ENCODE assay signal across 8 mouse cellular contexts in the genomic region with DNA sequence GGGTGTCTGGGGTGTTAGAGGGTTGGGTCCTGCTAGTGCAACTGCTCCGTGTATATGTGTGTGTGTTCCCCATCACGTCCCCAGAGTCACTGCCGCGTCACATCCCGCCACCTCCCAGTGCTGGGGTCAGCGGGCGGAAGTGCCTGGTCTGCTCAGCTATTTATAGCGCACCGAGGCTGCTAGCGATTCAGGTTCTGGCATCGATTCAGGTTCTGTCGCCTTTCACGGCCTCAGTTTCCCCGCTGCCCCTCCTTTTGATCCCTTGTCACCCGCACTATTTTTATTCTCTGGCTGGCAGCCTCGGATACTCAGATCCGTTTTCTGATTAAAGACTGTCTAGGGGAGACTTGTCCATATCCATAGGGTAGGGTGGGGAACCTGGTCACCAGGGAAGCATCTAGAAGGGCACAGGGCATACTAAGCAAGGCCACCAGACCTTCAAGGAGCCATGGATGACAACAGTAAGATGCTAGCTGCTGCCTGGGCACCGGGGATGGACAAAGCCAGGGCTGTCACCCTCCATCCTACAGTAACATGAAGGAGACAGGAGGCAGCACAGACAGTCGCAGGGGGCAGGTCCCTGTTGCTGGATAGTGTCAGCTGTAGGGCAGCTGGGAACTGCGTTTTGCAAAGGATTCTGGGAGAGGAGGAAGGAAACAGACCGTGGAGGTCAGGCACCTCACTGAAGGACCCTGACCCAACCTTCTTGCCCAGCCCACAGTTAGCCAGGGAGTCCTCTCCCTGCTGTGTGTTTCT. TPM values are rescaled to one million over a fixed set of nuclear protein-coding genes. Genes with fewer than 3 reads are reported as not detected.
A peak's percentile ranks its signal among the peaks of the same experiment; 100 is the strongest.
DNase-seq lines count a peak whose midpoint lies in the region; ATAC-seq and TF ChIP-seq lines count a peak whose summit lies in the region.

No protein-coding gene starts in this region.

- no peak overlapping the region for H3K9ac ChIP-seq in lung, embryonic 14.5 days
- H3K9ac ChIP-seq in midbrain, embryonic 14.5 days (replicated peaks; ENCODE audit: low read length), result peak overlapping the region; percentile 55; the same call in 1 of the 2 replicates

- H3K27me3 ChIP-seq in lung, embryonic 14.5 days (ENCODE audit: insufficient read depth, low read length), result 0 out of 2 replicates have a peak, but pooled peaks cover 16% of the 10 kb centered on the region
- peaks cover 4% of the 10 kb centered on the region; the same call in 1 of the 2 replicates for H3K27me3 ChIP-seq in midbrain, embryonic 14.5 days (ENCODE audit: control insufficient read depth, insufficient read depth, low read length)

- H3K4me2 ChIP-seq in lung, embryonic 14.5 days, result peak overlapping the region; percentile 42
- peak overlapping the region; percentile 43 for H3K4me2 ChIP-seq in midbrain, embryonic 14.5 days (ENCODE audit: low read length)

- no peak overlapping the region for H3K4me3 ChIP-seq in lung, embryonic 14.5 days (ENCODE audit: low read depth, low read length)
- no peak overlapping the region for H3K4me3 ChIP-seq in midbrain, embryonic 14.5 days (replicated peaks; ENCODE audit: low read depth, low read length)

- WGBS in lung, embryonic 14.5 days, result 1% methylated on average over 21 of the region's 21 CpGs
- WGBS in midbrain, embryonic 14.5 days, result 5% methylated on average over 21 of the region's 21 CpGs

- peak; percentile 69 for DNase-seq in lung, embryonic 14.5 days
- DNase-seq in lung, postnatal 25 days (ENCODE audit: low spot score), result no peak
- peak; percentile 38 for DNase-seq in R1 (ENCODE audit: low read depth, low spot score)
- peak; percentile 77 for DNase-seq in kidney, postnatal 10 days
- DNase-seq in midbrain, embryonic 14.5 days, result peak; percentile 49
- no peak for DNase-seq in layer of hippocampus, postnatal 10 days (ENCODE audit: low spot score in 2 of 2)

- no peaks in the 10 kb centered on the region for H3K36me3 ChIP-seq in lung, embryonic 14.5 days (ENCODE audit: insufficient read depth)
- peaks cover 9% of the 10 kb centered on the region for H3K36me3 ChIP-seq in midbrain, embryonic 14.5 days (ENCODE audit: control insufficient read depth, insufficient read depth, low read length)

- TF ChIP-seq CTCF in lung, embryonic 14.5 days (IDR thresholded peaks at IDR 0.05; ENCODE audit: low read depth), result no peak

- no peaks in the 10 kb centered on the region for H3K9me3 ChIP-seq in lung, embryonic 14.5 days (ENCODE audit: low read depth, low read length)
- H3K9me3 ChIP-seq in midbrain, embryonic 14.5 days (ENCODE audit: control insufficient read depth, low read length), result no peaks in the 10 kb centered on the region

- no peak overlapping the region for H3K27ac ChIP-seq in lung, embryonic 14.5 days (ENCODE audit: low read depth)
- H3K27ac ChIP-seq in midbrain, embryonic 14.5 days (replicated peaks; ENCODE audit: low read depth, low read length), result 0 out of 2 replicates have a peak overlapping the region, but pooled peaks have one; percentile 41

- ATAC-seq in lung, embryonic 14.5 days (ENCODE audit: insufficient read depth), result no peak
- ATAC-seq in granulocyte monocyte progenitor cell, adult 5-6 weeks (replicated peaks; ENCODE audit: poor library complexity, severe bottlenecking), result peak; percentile 63
- no peak for ATAC-seq in midbrain, embryonic 14.5 days (ENCODE audit: low FRiP score, low TSS enrichment)
- no peak for ATAC-seq in megakaryocyte-erythroid progenitor cell, adult 5-6 weeks (replicated peaks; ENCODE audit: low FRiP score, low TSS enrichment, poor library complexity, severe bottlenecking)

- H3K4me1 ChIP-seq in lung, embryonic 14.5 days (ENCODE audit: insufficient read depth), result peaks cover 3% of the 10 kb centered on the region; the same call in 1 of the 2 replicates
- H3K4me1 ChIP-seq in midbrain, embryonic 14.5 days (ENCODE audit: control insufficient read depth, insufficient read depth, low read length), result peaks cover 44% of the 10 kb centered on the region

RNA-seq across cellular contexts. Expression of a gene that starts 3.2 kb away (rescaled TPM):
- polyA plus RNA-seq in lung, embryonic 14.5 days (2014; fragmentation: Nextera tagmentation; extraction: Ambion mirVana), result 0.46 and 0.64 TPM in 2 replicates
- total RNA-seq in granulocyte monocyte progenitor cell, adult 5-6 weeks (2014; fragmentation: Nextera tagmentation), result 0.60 TPM in 1 of 2 replicates, not detected in the other
- 0.04 and 1.8 TPM in 2 replicates for total RNA-seq in granulocyte monocyte progenitor cell, adult 5-6 weeks (2017)
- 17.4 and 18.9 TPM in 2 replicates for polyA plus RNA-seq in midbrain, embryonic 14.5 days (2014; fragmentation: Nextera tagmentation; extraction: Ambion mirVana)
- total RNA-seq in megakaryocyte-erythroid progenitor cell, adult 5-6 weeks (2014; fragmentation: Nextera tagmentation), result 0.26 and 0.64 TPM in 2 replicates
- 0.27 TPM in 1 of 2 replicates, not detected in the other for total RNA-seq in megakaryocyte-erythroid progenitor cell, adult 5-6 weeks (2017)
- total RNA-seq in layer of hippocampus, postnatal 10 days (2021), result 100 to 1,000 TPM; 242 to 246 TPM

RNA-seq across cellular contexts. Expression of a gene that starts 7.7 kb away (rescaled TPM):
- 7.2 and 7.8 TPM in 2 replicates for polyA plus RNA-seq in lung, embryonic 14.5 days (2014; fragmentation: Nextera tagmentation; extraction: Ambion mirVana)
- total RNA-seq in granulocyte monocyte progenitor cell, adult 5-6 weeks (2014; fragmentation: Nextera tagmentation), result 10.9 and 17.5 TPM in 2 replicates
- total RNA-seq in granulocyte monocyte progenitor cell, adult 5-6 weeks (2017), result 7.2 and 8.1 TPM in 2 replicates
- 2.5 and 3.6 TPM in 2 replicates for polyA plus RNA-seq in midbrain, embryonic 14.5 days (2014; fragmentation: Nextera tagmentation; extraction: Ambion mirVana)
- 5.2 and 10.4 TPM in 2 replicates for total RNA-seq in megakaryocyte-erythroid progenitor cell, adult 5-6 weeks (2014; fragmentation: Nextera tagmentation)
- total RNA-seq in megakaryocyte-erythroid progenitor cell, adult 5-6 weeks (2017), result 1.8 and 4.5 TPM in 2 replicates
- 1 to 10 TPM; 7.7 to 7.8 TPM for total RNA-seq in layer of hippocampus, postnatal 10 days (2021)

RNA-seq across cellular contexts. Expression of a gene that starts 20.6 kb away (rescaled TPM):
- polyA plus RNA-seq in lung, embryonic 14.5 days (2014; fragmentation: Nextera tagmentation; extraction: Ambion mirVana), result 0.87 and 1.0 TPM in 2 replicates
- 14.1 and 16.3 TPM in 2 replicates for total RNA-seq in granulocyte monocyte progenitor cell, adult 5-6 weeks (2014; fragmentation: Nextera tagmentation)
- 1.2 and 4.4 TPM in 2 replicates for total RNA-seq in granulocyte monocyte progenitor cell, adult 5-6 weeks (2017)
- polyA plus RNA-seq in midbrain, embryonic 14.5 days (2014; fragmentation: Nextera tagmentation; extraction: Ambion mirVana), result 0.89 TPM in 1 of 2 replicates, not detected in the other
- total RNA-seq in megakaryocyte-erythroid progenitor cell, adult 5-6 weeks (2014; fragmentation: Nextera tagmentation), result 6.4 and 17.6 TPM in 2 replicates
- 0.88 and 4.8 TPM in 2 replicates for total RNA-seq in megakaryocyte-erythroid progenitor cell, adult 5-6 weeks (2017)
- total RNA-seq in layer of hippocampus, postnatal 10 days (2021), result 1 to 10 TPM; 2.3 to 2.4 TPM

RNA-seq across cellular contexts. Expression of a gene that starts 33.2 kb away (rescaled TPM):
- polyA plus RNA-seq in lung, embryonic 14.5 days (2014; fragmentation: Nextera tagmentation; extraction: Ambion mirVana), result 2.1 and 2.3 TPM in 2 replicates
- total RNA-seq in granulocyte monocyte progenitor cell, adult 5-6 weeks (2014; fragmentation: Nextera tagmentation), result 1.4 TPM in 1 of 2 replicates, not detected in the other
- total RNA-seq in granulocyte monocyte progenitor cell, adult 5-6 weeks (2017), result 0.39 TPM in 1 of 2 replicates, not detected in the other
- 0.11 and 0.20 TPM in 2 replicates for polyA plus RNA-seq in midbrain, embryonic 14.5 days (2014; fragmentation: Nextera tagmentation; extraction: Ambion mirVana)
- 0.42 and 0.79 TPM in 2 replicates for total RNA-seq in megakaryocyte-erythroid progenitor cell, adult 5-6 weeks (2014; fragmentation: Nextera tagmentation)
- 0.30 and 0.99 TPM in 2 replicates for total RNA-seq in megakaryocyte-erythroid progenitor cell, adult 5-6 weeks (2017)
- total RNA-seq in layer of hippocampus, postnatal 10 days (2021), result under 1 TPM; 0.42 to 0.64 TPM

RNA-seq across cellular contexts. Expression of a gene that starts 57.1 kb away (rescaled TPM):
- polyA plus RNA-seq in lung, embryonic 14.5 days (2014; fragmentation: Nextera tagmentation; extraction: Ambion mirVana), result 3.9 and 4.5 TPM in 2 replicates
- total RNA-seq in granulocyte monocyte progenitor cell, adult 5-6 weeks (2014; fragmentation: Nextera tagmentation), result 62.4 and 98.0 TPM in 2 replicates
- 39.8 and 76.7 TPM in 2 replicates for total RNA-seq in granulocyte monocyte progenitor cell, adult 5-6 weeks (2017)
- polyA plus RNA-seq in midbrain, embryonic 14.5 days (2014; fragmentation: Nextera tagmentation; extraction: Ambion mirVana), result 66.5 and 74.6 TPM in 2 replicates
- 183 and 235 TPM in 2 replicates for total RNA-seq in megakaryocyte-erythroid progenitor cell, adult 5-6 weeks (2014; fragmentation: Nextera tagmentation)
- 68.1 and 88.4 TPM in 2 replicates for total RNA-seq in megakaryocyte-erythroid progenitor cell, adult 5-6 weeks (2017)
- total RNA-seq in layer of hippocampus, postnatal 10 days (2021), result 100 to 1,000 TPM; 111 to 119 TPM

Comparison
In these comparisons a context has a peak if more than half of its experiments do, and no peak if none do; other contexts are left out.
1. DNase-seq: peak in lung, embryonic 14.5 days (single experiment), R1 (single experiment), kidney, postnatal 10 days (single experiment) and midbrain, embryonic 14.5 days (single experiment); none in lung, postnatal 25 days (single experiment) and layer of hippocampus, postnatal 10 days (0 of 2).
2. RNA of a gene that starts 3.2 kb away (total RNA-seq): 242 to 246 TPM in layer of hippocampus, postnatal 10 days; 0.04 to 1.8 TPM in granulocyte monocyte progenitor cell, adult 5-6 weeks and 0.26 to 0.64 TPM in megakaryocyte-erythroid progenitor cell, adult 5-6 weeks; every median in the first group is over 10 times any median in the second.